Mouse (Mus musculus): ENCODE measurements around the gene Nr6a1.

Gene Nr6a1

DNA sequence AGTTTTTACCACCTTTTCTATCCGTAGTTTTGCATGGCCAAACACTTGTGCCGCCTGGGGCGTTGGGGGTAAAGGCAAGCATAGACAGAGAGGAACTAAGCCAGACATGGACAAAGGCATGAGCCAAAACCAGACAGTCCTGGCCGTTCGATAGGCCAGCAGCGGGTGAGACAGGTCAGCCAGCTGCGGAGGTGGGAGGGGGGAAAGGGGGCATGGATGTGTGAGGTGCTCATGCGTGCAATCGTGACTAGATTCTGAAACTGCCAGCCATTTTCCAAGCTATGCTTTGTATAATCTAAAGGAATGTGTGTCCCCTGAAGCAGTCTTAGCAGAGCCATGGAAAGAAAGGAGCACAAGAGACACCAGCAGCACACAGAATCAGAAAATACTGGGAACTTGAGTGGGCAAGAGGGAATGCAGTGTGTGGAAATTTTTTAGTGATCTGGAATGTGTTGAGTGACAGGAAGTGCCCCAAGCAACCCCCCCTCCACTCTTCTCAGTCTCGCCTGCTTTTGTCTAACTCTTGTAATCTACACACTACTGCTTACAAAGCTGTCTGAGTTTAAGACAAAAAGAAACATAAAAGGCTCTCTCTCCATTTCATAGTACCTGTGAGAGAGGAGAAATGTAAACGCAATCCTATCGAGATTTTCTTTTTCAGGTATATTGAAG, 103.4 kb downstream of the Nr6a1 start:
- in situ Hi-C loops (cut with MboI; ENCODE audit: low pct_unique_long_range_greater_than_20kb in 1 of 2, low sequenced_read_pairs in 2 of 2, unreplicated experiment in 1 of 2) = no loop called here

DNA sequence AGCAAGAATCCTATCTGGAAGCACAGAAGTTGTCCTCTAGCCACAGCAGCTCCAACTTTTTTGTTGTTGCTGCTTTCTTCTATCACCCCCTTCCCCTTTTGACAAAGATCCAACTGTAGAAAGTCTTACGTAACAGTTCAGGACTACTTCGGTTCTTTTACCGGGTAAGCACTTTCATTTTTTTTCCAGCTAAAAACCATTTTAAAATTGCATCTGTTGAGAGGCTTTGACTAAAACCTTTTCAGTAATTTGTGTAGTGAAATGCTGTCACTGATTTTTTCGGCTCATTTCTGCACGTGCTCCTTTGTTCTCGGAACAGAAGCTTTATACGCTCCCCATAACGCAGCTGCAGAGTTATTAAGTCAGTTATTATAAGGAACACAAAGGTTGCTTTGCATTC, 104.1 kb downstream of the Nr6a1 start:
- in situ Hi-C loops (cut with MboI; ENCODE audit: low pct_unique_long_range_greater_than_20kb in 1 of 2, low sequenced_read_pairs in 2 of 2, unreplicated experiment in 1 of 2) = no loop called here

DNA sequence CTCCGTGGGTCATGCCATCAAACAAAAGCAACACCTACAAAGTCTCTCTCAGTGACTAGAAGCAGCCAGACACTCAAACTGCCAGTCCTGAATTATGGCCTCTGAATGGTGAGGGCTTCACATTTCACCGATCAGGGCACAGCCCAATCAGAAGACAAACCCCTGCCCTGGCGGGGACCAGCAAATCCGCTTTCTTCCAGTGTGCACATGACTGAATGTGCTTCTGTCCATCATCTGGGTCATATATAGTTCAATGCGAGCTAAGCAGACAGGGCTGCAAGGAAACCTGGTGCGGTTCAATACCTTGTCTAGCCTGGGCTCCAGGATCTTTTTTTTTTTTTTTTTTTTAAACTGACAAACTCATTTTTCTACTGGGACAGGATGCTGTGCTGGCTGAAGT, 104.5 kb downstream of the Nr6a1 start:
- in situ Hi-C loops (cut with MboI; ENCODE audit: low pct_unique_long_range_greater_than_20kb in 1 of 2, low sequenced_read_pairs in 2 of 2, unreplicated experiment in 1 of 2) = no loop called here

DNA sequence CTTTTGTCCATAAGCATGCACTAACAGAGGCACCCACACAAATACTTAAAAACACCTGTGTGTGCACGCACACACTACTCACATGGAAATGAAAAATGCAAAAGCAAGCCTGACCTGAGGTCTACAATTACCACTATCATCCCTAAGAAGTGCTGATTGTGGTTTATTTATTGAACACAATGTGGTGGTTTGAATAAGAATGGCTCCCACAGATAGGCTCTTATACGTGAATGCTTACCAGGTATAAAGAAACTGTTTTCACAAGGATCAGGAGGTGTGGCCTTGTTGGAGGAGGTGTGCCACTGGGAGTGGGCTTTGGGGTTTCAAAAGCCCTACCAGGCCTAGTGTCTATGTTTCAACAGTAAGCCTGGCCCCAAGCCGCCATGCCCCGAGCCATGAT, 110.0 kb downstream of the Nr6a1 start:
- in situ Hi-C loops (cut with MboI; ENCODE audit: low pct_unique_long_range_greater_than_20kb in 1 of 2, low sequenced_read_pairs in 2 of 2, unreplicated experiment in 1 of 2) = no loop called here

DNA sequence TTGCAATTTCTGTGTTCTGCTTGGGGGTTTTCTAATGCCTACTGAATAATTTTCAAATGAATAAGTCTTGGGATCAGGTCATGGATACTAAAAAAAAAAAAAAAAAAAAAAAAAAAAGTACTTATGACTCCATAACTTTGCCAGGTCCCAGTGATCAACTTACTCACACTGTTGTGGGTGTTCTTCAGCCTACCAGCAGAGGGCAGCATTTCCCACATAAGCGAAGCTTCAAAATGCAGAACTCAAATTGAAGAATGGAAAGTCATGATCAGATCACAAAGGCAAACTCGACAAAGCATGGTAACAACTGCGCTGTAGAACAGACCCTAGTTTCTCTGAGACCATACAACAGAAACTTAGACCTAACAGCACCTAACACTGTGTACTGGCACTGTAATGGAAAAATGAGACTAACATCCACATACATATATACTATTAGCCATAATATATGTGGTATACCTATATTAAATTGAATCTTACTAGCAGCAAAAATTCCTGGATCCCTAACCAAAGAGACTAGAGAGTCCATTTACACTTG, 130.3 kb downstream of the Nr6a1 start:
- in situ Hi-C loops (cut with MboI; ENCODE audit: low pct_unique_long_range_greater_than_20kb in 1 of 2, low sequenced_read_pairs in 2 of 2, unreplicated experiment in 1 of 2) = loop anchor here in 1 of 2 experiments (10.0 kb wide), 1 partner anchor 58 kb away; no protein-coding TSS in a partner anchor

DNA sequence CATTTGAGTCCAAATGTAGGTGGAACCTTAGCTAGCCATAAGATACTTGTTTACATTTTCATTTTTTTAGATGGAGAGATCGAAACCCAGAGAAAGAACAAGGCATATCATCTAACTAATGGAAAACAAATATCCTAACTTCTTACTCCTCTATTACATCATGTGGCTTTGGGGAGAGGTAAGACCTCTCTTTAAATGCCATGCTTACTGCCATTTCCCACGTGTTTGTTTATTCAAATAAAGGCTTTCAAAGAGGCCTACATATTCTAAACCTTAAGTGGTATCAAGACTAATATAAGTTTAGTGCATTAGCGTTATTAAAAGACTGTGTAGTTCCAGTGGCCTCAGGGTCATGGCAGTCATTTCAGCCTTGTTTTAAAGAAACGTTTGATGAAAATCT, 140.2 kb downstream of the Nr6a1 start:
- in situ Hi-C loops (cut with MboI; ENCODE audit: low pct_unique_long_range_greater_than_20kb in 1 of 2, low sequenced_read_pairs in 2 of 2, unreplicated experiment in 1 of 2) = no loop called here

DNA sequence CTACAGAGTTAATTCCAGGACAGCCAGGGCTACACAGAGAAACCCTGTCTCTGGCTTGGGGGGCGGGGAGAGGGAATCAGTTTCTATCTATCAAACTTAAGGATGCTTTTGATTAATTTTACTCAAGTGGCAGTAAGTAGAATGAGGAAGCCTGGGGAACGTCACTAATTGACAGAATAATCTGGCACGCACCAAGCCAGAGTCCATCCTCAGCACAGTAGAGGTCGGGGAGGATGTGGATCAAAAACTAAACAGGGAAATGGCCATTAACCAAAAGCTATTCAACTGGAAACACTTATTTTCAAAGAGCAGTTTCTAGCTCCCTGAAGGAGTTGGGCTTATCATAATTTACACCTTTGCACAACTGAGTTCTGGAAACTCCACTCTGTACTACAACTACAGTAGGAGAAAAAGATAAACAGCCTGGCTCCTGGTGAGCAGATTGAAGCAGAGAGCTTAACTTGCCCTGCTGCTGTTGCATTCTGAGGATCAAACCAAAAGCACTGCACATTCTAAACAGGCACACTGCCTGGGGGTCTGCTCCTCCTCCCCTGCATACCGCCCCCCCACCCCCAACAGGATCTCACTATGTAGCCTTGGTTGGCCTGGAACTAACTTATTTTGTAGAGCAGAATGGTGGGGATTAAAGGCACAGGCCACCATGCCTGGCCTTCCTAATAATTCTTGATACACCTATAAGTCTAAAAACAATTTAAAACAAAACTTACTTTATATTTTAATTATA, 141.1 kb downstream of the Nr6a1 start:
- in situ Hi-C loops (cut with MboI; ENCODE audit: low pct_unique_long_range_greater_than_20kb in 1 of 2, low sequenced_read_pairs in 2 of 2, unreplicated experiment in 1 of 2) = no loop called here

DNA sequence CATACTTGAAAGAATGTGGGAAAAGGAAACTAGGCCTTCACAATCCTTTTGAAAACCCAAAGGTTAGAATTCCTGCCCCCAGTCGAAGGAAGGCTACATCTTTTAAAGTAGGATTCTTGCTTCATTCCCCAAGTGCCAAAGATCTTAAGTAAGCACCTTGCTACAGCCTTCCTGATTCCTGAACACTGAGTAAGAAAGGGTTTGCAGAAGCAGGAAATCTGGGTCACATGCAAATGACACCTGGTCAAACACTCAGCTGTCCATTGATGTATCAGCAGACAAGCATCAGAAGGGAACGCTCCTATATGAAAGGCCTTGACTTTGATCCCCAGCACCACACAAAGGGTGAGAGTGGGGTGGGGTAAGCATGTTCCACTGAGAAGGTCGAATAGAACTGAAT, 142.4 kb downstream of the Nr6a1 start:
- in situ Hi-C loops (cut with MboI; ENCODE audit: low pct_unique_long_range_greater_than_20kb in 1 of 2, low sequenced_read_pairs in 2 of 2, unreplicated experiment in 1 of 2) = no loop called here

DNA sequence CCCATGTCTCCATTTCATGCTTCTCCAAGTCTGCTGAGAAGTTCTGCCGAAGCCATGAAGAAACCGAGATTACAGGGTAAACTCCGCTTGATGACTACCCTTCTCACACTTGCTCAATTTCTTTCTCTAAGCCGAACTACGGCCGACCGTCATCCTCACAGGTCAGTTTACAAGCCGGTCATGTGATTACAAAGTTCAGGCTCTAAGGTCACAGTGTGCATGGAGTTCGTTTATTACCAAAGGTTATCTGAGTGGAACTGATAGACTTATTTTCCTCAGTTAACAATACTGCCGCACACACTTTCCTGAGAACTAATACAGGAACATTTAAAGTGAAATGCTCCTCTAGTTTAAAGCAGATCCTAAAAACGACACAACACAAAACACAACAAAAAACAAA, 143.1 kb downstream of the Nr6a1 start:
- in situ Hi-C loops (cut with MboI; ENCODE audit: low pct_unique_long_range_greater_than_20kb in 1 of 2, low sequenced_read_pairs in 2 of 2, unreplicated experiment in 1 of 2) = no loop called here

DNA sequence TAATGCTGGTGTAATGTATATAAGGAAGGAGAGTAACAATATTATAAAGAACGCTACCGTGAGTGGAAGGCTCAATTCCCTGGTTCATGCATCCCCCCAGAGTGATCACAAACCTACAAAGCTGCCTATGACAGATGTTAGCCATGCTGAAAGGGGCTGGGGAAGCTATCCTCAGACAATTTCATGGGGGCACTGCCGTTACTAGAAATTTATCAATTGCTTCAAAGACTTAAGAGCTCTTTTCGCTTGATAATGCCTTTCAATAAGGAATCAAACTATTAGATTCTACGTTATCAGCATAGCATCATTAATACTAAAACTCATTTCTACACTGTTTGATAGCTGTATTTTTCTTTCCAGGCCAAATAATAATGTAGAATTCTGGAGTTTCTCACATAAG, 144.1 kb downstream of the Nr6a1 start:
- in situ Hi-C loops (cut with MboI; ENCODE audit: low pct_unique_long_range_greater_than_20kb in 1 of 2, low sequenced_read_pairs in 2 of 2, unreplicated experiment in 1 of 2) = no loop called here

DNA sequence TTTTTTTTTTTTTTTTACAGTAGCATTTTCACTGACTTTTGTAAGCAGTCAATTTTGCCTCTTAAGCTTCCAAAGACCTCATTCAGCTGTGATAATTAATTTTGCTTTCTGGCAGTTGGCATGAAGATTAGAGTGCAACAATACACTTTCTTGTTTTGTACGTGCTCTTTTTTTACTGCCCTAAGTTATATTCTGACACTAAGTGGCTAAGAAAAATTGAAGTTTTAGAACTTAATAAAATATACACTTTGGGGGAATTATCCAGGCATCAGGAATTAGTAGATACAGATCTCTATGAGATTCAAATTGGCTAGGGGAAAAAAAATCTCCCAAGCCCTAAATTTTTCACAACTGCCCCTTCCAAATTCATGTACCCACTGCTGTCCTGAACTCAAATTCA, 144.8 kb downstream of the Nr6a1 start:
- in situ Hi-C loops (cut with MboI; ENCODE audit: low pct_unique_long_range_greater_than_20kb in 1 of 2, low sequenced_read_pairs in 2 of 2, unreplicated experiment in 1 of 2) = no loop called here

DNA sequence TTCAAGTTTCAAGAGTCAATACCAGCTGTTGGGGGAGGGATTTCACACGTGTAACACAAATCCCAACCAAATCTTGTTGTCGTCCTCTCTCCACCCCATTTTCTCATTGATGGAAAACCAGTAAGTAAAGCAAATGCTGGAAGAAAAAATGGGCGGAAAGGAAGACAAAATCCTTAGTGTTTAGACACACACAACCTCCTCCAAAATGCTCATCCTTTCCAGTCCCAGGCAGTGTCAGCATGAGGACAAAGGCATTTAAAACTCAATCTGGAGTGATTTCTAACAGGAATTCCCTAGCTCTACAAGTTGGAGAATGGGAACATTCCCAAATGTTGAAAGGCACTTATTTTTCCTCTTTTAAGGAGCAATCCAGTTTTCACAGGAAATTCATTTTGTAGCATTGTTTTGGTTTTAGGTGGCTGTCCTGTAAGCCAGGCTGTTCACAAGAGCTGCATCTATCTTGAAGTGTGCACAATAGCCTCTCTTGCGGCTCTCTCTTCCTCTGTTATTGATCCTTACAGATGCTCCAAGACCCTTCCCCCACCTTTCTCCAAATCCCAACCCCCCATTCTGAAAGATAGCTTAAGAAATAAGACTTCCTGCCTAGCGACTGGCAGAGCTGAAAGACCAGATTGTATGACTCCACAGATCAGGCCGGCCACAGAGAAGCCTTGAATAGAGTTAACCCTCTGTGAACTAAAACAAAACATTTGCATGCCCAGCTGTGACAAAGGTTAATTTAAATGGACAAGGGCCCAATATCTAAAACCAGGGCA, 145.4 kb downstream of the Nr6a1 start:
- in situ Hi-C loops (cut with MboI; ENCODE audit: low pct_unique_long_range_greater_than_20kb in 1 of 2, low sequenced_read_pairs in 2 of 2, unreplicated experiment in 1 of 2) = no loop called here

DNA sequence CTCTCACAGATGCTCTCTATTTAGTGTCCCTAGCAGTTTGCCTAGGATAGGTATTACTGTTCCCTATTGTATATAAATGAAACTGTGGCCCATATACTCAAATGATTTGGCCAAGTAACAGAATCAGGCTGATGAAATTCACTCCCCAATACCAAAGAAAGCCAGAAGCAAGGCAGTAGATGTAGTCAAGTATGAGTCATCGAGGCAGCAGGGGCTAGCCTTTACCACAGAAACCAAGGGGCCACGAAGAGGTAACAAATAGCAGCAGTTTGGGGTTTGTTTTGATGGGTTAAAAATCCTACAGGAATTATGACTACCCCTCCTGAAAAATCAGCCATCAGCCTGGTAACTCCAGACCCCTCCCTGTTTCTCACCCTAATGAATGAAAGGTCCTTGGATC, 147.5 kb downstream of the Nr6a1 start:
- in situ Hi-C loops (cut with MboI; ENCODE audit: low pct_unique_long_range_greater_than_20kb in 1 of 2, low sequenced_read_pairs in 2 of 2, unreplicated experiment in 1 of 2) = no loop called here

DNA sequence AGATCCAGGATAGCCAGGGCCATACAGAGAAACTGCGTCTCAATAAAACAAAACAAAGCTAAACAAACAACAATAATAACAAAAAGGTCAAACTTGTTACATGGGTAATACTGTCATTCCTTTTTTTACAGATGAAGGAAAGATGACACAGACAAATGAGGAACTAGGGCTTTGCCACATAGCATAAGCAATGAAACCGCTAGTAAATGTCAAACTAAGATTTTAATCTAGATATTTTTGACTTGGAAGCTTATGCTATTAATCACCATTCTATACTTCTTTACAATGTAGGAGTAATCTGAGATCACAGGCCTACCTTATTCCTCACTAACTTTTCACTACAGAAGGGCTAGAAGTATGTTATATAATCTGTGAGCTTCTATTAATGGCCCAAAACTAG, 150.2 kb downstream of the Nr6a1 start:
- in situ Hi-C loops (cut with MboI; ENCODE audit: low pct_unique_long_range_greater_than_20kb in 1 of 2, low sequenced_read_pairs in 2 of 2, unreplicated experiment in 1 of 2) = no loop called here

DNA sequence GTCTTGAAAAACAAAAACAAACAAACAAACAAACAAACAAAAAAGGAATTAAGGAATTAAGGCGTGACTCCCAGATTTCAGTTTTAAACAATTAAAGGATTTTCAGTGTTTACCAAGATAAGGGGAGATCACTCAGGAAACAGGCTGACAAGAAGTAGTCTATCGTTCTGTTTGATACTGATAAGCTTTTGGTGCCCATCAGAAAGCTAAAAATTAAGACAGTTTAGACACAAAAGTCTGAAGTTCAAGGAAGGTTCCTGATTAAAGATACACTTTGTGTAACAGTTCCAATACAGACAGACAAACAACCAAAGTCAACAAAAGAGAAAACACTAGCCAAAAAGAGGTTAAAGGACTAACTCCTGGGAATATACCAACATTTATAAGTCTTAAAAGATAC, 152.6 kb downstream of the Nr6a1 start:
- in situ Hi-C loops (cut with MboI; ENCODE audit: low pct_unique_long_range_greater_than_20kb in 1 of 2, low sequenced_read_pairs in 2 of 2, unreplicated experiment in 1 of 2) = no loop called here

DNA sequence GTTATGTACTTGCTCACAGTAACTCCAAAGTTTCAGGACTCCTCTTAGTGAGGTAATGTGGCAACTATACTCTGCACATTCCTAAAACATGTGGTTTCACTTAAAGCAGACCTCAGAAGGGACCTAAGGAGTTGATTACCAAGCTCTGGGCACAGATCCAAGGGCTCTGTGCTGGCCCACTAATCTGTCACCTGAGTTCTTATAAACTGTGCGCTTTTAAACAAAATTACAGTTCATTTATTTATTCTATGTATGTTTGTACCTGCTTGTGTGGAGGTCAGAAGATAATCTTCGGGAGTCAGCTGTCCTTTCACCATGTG, 156.1 kb downstream of the Nr6a1 start:
- in situ Hi-C loops (cut with MboI; ENCODE audit: low pct_unique_long_range_greater_than_20kb in 1 of 2, low sequenced_read_pairs in 2 of 2, unreplicated experiment in 1 of 2) = no loop called here

DNA sequence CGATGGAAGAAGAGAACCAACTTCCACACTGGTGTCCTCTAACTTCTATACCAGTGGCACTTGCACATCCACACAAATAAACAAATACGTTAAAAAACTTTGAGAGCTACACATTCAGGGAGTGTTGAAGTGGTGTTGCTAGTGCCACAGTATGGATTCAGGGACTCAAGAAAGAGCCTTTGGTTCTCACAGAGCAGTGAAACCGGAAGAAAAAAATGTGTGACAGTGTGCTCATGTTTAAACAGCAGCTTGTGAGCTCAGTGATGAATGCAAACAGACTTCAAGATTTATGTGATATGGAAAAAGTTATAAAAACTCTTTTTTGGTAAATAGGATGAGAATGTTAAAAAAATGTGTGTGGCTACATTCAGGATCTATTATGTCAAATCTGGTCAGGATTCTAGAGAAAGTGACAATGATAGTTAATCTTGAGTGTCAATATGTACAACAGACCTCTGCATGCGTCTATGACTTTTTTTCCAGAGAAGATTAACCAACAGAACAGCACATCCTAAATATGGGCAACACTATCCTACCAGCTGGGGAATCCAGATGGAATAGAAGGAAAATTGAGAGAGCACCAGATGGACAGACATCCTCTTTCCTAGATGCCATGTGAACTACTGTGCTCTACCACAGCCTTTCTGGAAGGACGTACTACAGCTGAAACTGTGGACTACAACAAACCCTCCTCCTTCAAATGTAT, 156.6 kb downstream of the Nr6a1 start:
- in situ Hi-C loops (cut with MboI; ENCODE audit: low pct_unique_long_range_greater_than_20kb in 1 of 2, low sequenced_read_pairs in 2 of 2, unreplicated experiment in 1 of 2) = no loop called here

DNA sequence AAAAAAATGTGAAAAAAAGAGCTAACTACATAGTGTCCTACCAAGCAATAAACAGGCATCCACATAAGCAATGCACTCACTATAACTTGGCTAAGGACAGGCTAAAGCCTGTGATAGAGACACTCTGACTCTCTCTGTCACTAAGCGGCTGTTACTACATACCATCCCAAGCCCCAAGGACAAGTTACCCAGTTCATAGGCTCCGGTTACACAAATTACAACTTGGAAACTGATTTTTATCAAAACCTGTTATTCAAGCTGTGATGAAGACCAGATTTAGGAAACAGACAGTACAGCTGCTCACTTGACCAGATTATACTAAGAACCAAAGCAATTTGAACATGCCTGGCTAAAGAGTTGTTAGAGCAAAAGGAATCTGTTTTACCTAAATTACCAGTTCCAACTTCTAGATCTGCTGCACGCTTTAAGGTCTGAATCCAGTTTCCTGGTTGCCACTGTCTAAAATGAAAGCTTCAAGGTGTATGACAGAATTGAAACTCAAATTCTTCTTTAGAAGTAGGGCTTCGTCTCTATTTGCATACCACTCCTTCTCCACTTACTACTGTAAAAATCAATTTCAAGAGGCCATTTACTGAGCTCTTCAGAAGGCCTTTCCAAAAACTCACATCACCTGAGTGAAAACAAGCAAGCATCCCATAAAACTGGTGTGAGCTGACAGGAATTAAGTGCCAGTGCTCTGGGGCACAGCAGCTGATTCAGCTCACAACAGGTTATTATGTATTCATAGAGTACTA, 160.1 kb downstream of the Nr6a1 start:
- in situ Hi-C loops (cut with MboI; ENCODE audit: low pct_unique_long_range_greater_than_20kb in 1 of 2, low sequenced_read_pairs in 2 of 2, unreplicated experiment in 1 of 2) = no loop called here

All from mouse embryonic stem cell (cell line).